Mouse (Mus musculus) E14TG2a.4 (cell line): Measurements from ENCODE around the gene Ntn4.
A peak's percentile ranks its signal among the peaks of the same experiment; 100 is the strongest.

ENCODE experiments used
- CTCF ChIP-seq: conservative IDR thresholded peaks from 2 replicates; pipeline ENCODE4 v1.5.1; 2014; ENCODE audit warnings: low read length
- POU5F1 ChIP-seq: IDR thresholded peaks from 2 replicates; pipeline ENCODE4 v1.6.1; 2014; ENCODE audit warnings: low read length, borderline replicate concordance

- TF ChIP-seq CTCF, result peak; percentile 77
- TF ChIP-seq POU5F1, result no peak
Measured at GRCm38 (mm10) chr10:93608051-93608450, 32.4 kb upstream of the Ntn4 start.
